Mouse (Mus musculus) liver, adult 2 months (tissue): ENCODE data around the gene Smurf1.

Source experiments
- CTCF ChIP-seq: fragments of 200-500 bp; IDR thresholded peaks from 2 replicates; pipeline ENCODE4 v1.5.1; 2011; ENCODE audit warnings: low read depth, low read length, control low read depth
- POLR2A ChIP-seq: fragments of 200-500 bp; IDR thresholded peaks from 2 replicates; pipeline ENCODE4 v1.6.1; 2011; ENCODE audit warnings: low read length, control low read depth; ENCODE audit not compliant: insufficient read depth; ENCODE audit errors: extremely low read depth

GRCm38 (mm10) chr5:144901035-144901434, 64.6 kb downstream of the Smurf1 start:
- TF ChIP-seq POLR2A: no peak
- TF ChIP-seq CTCF: no peak
